12 mouse cellular contexts compared by ENCODE assay signal in genomic region chr17:73075238-73075890, GRCm38 (mm10). TPM values are rescaled to one million over a fixed set of nuclear protein-coding genes. Genes with fewer than 3 reads are reported as not detected.
A peak's percentile ranks its signal among the peaks of the same experiment; 100 is the strongest.
DNase-seq lines count a peak whose midpoint lies in the region; ATAC-seq and TF ChIP-seq lines count a peak whose summit lies in the region.
"Had no signal": no experiment of that assay in that cellular context is flagged by ENCODE, and none has a peak within 500 bp of the region (broad histone marks: within the 10 kb centered on the region; RNA-seq: fewer than 3 reads in every experiment).

No protein-coding gene starts in this region.

- H3K36me3 ChIP-seq in heart, embryonic 13.5 days, result no peaks in the 10 kb centered on the region
- H3K36me3 ChIP-seq in heart, adult 2 months (ENCODE audit: control insufficient read depth, insufficient read depth, low read length), result peaks cover 4% of the 10 kb centered on the region; the same call in 1 of the 2 replicates
- no peaks in the 10 kb centered on the region for H3K36me3 ChIP-seq in lung, embryonic 16.5 days (ENCODE audit: control insufficient read depth, insufficient read depth, low read length)
- H3K36me3 ChIP-seq in midbrain, embryonic 11.5 days (ENCODE audit: control insufficient read depth, insufficient read depth, low read length), result no peaks in the 10 kb centered on the region
- H3K36me3 ChIP-seq: midbrain, embryonic 15.5 days had no signal

- H3K79me2 ChIP-seq in heart, adult 2 months (replicated peaks; ENCODE audit: control insufficient read depth, insufficient read depth, low read length), result no peaks in the 10 kb centered on the region

- no peak overlapping the region for H3K4me3 ChIP-seq in heart, embryonic 13.5 days
- H3K4me3 ChIP-seq in heart, adult 2 months, result no peak overlapping the region
- H3K4me3 ChIP-seq in lung, embryonic 16.5 days (ENCODE audit: low read length), result no peak overlapping the region
- H3K4me3 ChIP-seq in layer of hippocampus, adult 2 months, result no peak overlapping the region
- no peak overlapping the region for H3K4me3 ChIP-seq in midbrain, embryonic 11.5 days (ENCODE audit: low read depth, low read length)
- H3K4me3 ChIP-seq: midbrain, embryonic 15.5 days had no signal

- TF ChIP-seq POLR2A in heart, adult 2 months (IDR thresholded peaks at IDR 0.05; ENCODE audit: insufficient read depth, low read depth, low read length), result no peak

- no peak for TF ChIP-seq EP300 in heart, adult 2 months (IDR thresholded peaks at IDR 0.05; ENCODE audit: insufficient read depth, low read depth, low read length)

- TF ChIP-seq CTCF in heart, adult 2 months (IDR thresholded peaks at IDR 0.05), result no peak
- no peak for TF ChIP-seq CTCF in layer of hippocampus, adult 2 months (conservative IDR thresholded peaks at IDR 0.05)

- no peaks in the 10 kb centered on the region for H3K9me3 ChIP-seq in heart, embryonic 13.5 days
- H3K9me3 ChIP-seq in lung, embryonic 16.5 days (ENCODE audit: control insufficient read depth, low read length), result no peaks in the 10 kb centered on the region
- H3K9me3 ChIP-seq in midbrain, embryonic 11.5 days (ENCODE audit: control insufficient read depth, low read length), result no peaks in the 10 kb centered on the region
- H3K9me3 ChIP-seq: midbrain, embryonic 15.5 days had no signal

- intact Hi-C loops in heart, adult 2 months (cut with DNase I), result no loop called here

- no peak overlapping the region for H3K9ac ChIP-seq in heart, embryonic 13.5 days
- H3K9ac ChIP-seq in heart, adult 2 months (ENCODE audit: low read depth, low read length), result no peak overlapping the region
- H3K9ac ChIP-seq in lung, embryonic 16.5 days (ENCODE audit: low read length), result no peak overlapping the region
- H3K9ac ChIP-seq in midbrain, embryonic 11.5 days (ENCODE audit: low read length), result no peak overlapping the region
- H3K9ac ChIP-seq: midbrain, embryonic 15.5 days had no signal

- ATAC-seq in heart, embryonic 13.5 days (ENCODE audit: extremely low read depth, insufficient number of reproducible peaks, low FRiP score, low TSS enrichment), result no peak
- ATAC-seq in lung, embryonic 16.5 days (ENCODE audit: low read depth), result no peak
- ATAC-seq in midbrain, embryonic 11.5 days (ENCODE audit: low FRiP score), result no peak
- ATAC-seq: CD4-positive, CD25-positive, alpha-beta regulatory T cell, adult 4 months; midbrain, embryonic 15.5 days had no signal

- no peaks in the 10 kb centered on the region for H3K27me3 ChIP-seq in heart, embryonic 13.5 days (replicated peaks)
- H3K27me3 ChIP-seq in heart, adult 2 months (ENCODE audit: control insufficient read depth, insufficient read depth, low read length), result no peaks in the 10 kb centered on the region; the same call in 1 of the 2 replicates
- no peaks in the 10 kb centered on the region for H3K27me3 ChIP-seq in lung, embryonic 16.5 days (ENCODE audit: control insufficient read depth, insufficient read depth, low read depth, low read length)
- no peaks in the 10 kb centered on the region for H3K27me3 ChIP-seq in midbrain, embryonic 11.5 days (ENCODE audit: control insufficient read depth, insufficient read depth, low read length)
- H3K27me3 ChIP-seq: midbrain, embryonic 15.5 days had no signal

- 80% methylated on average over 9 of the region's 9 CpGs for WGBS in heart, embryonic 13.5 days
- WGBS in heart, adult 2 months, result 77% methylated on average over 9 of the region's 9 CpGs
- 45% methylated on average over 9 of the region's 9 CpGs for WGBS in lung, embryonic 16.5 days
- WGBS in midbrain, embryonic 11.5 days, result 88% methylated on average over 9 of the region's 9 CpGs

- H3K4me1 ChIP-seq in heart, embryonic 13.5 days, result peaks cover 45% of the 10 kb centered on the region
- peaks cover 11% of the 10 kb centered on the region for H3K4me1 ChIP-seq in heart, adult 2 months (ENCODE audit: control insufficient read depth, insufficient read depth, low read length)
- H3K4me1 ChIP-seq in lung, embryonic 16.5 days (replicated peaks; ENCODE audit: control insufficient read depth, insufficient read depth, low read length), result peaks cover 11% of the 10 kb centered on the region
- H3K4me1 ChIP-seq in midbrain, embryonic 11.5 days (ENCODE audit: control insufficient read depth, insufficient read depth, low read length), result no peaks in the 10 kb centered on the region
- H3K4me1 ChIP-seq: midbrain, embryonic 15.5 days had no signal

- H3K27ac ChIP-seq in heart, embryonic 13.5 days (replicated peaks), result peak overlapping the region; percentile 63
- no peak overlapping the region for H3K27ac ChIP-seq in heart, adult 2 months
- peak overlapping the region; percentile 21 for H3K27ac ChIP-seq in lung, embryonic 16.5 days (ENCODE audit: low read length)
- no peak overlapping the region for H3K27ac ChIP-seq in layer of hippocampus, adult 2 months
- H3K27ac ChIP-seq in midbrain, embryonic 11.5 days (ENCODE audit: low read depth, low read length), result no peak overlapping the region
- H3K27ac ChIP-seq: midbrain, embryonic 15.5 days had no signal

- DNase-seq in heart, adult 2 months, result no peak
- DNase-seq in lung, adult 18-20 months, result no peak
- DNase-seq in layer of hippocampus, adult 2 months (ENCODE audit: low spot score in 2 of 2), result peak; percentile 57 to 78
- DNase-seq in right cerebral cortex, postnatal 36 days (ENCODE audit: low spot score in 2 of 2), result peak; percentile 34 to 54
- no peak for DNase-seq in heart, adult 11 months
- no peak for DNase-seq in midbrain, embryonic 11.5 days (ENCODE audit: low spot score, missing footprints)
- DNase-seq: heart, postnatal 36 days; thymus, adult 18-20 months had no signal

- no peak overlapping the region for H3K4me2 ChIP-seq in heart, embryonic 13.5 days
- H3K4me2 ChIP-seq in lung, embryonic 16.5 days (ENCODE audit: low read depth, low read length), result no peak overlapping the region
- H3K4me2 ChIP-seq in midbrain, embryonic 11.5 days, result no peak overlapping the region
- H3K4me2 ChIP-seq: midbrain, embryonic 15.5 days had no signal

RNA-seq across cellular contexts. Expression of gene Lclat1, which starts 32.4 kb away (rescaled TPM):
- polyA plus RNA-seq in heart, embryonic 13.5 days (2015; fragmentation: Nextera tagmentation; extraction: Ambion mirVana), result 30.9 and 32.8 TPM in 2 replicates
- total RNA-seq in heart, adult 2 months (2021), result 100 to 1,000 TPM; 100 to 104 TPM
- polyA plus RNA-seq in heart, adult 2 months (2012; rRNA removed), result 30.2 and 65.1 TPM in 2 replicates
- polyA plus RNA-seq in lung, embryonic 16.5 days (2015; fragmentation: Nextera tagmentation; extraction: Ambion mirVana), result 17.1 and 20.5 TPM in 2 replicates
- total RNA-seq in layer of hippocampus, adult 2 months (2021), result 10 to 100 TPM; 32.9 to 34.6 TPM
- 14.1 and 14.3 TPM in 2 replicates for polyA plus RNA-seq in midbrain, embryonic 11.5 days (2014; fragmentation: Nextera tagmentation; extraction: Ambion mirVana)

Comparison
In these comparisons a context has a peak if more than half of its experiments do, and no peak if none do; other contexts are left out.
1. H3K27ac ChIP-seq: peak in heart, embryonic 13.5 days (single experiment) and lung, embryonic 16.5 days (single experiment); none in heart, adult 2 months (single experiment), layer of hippocampus, adult 2 months (single experiment) and midbrain, embryonic 11.5 days (single experiment).
2. DNase-seq: peak in layer of hippocampus, adult 2 months (2 of 2) and right cerebral cortex, postnatal 36 days (2 of 2); none in heart, adult 2 months (0 of 2), lung, adult 18-20 months (0 of 2), heart, adult 11 months (single experiment) and midbrain, embryonic 11.5 days (single experiment).